Mouse (Mus musculus): ENCODE results near the gene Pih1d2. TPM values are rescaled to one million over a fixed set of nuclear protein-coding genes. Genes with fewer than 3 reads are reported as not detected.
"Not testable (repeated sequence)": the region's sequence is repeated elsewhere in the genome, so short reads cannot be mapped to it uniquely, and the experiment has no call there.

Gene Pih1d2
- total RNA-seq, 2 experiments from 2014 or later = 2.2 to 2.3 TPM

DNA sequence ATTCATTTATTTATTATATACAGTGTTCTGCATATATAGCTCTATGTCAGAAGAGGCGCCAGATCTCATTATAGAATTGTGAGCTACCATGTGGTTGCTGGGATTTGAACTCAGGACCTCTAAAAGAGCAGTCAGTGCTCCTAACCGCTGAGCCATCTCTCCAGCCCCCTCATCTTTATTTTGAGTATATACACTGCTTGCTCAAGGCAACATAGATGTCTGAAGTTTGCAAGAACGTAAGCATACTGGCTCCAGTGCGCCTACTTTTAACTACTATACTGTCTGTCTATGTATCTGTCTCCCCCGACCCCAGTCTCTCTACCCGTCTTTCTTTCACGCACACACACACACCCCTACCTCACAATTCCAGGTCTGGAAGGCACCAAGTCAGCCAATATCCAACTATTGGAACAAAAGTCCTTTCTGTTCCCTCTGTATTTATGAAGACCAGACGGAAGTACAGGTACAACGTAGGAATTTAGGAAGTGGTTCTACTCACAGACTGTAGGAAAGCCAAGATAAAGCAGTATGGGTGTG, 741 bp downstream of the Pih1d2 start:
- DNase-seq = no peak

DNA sequence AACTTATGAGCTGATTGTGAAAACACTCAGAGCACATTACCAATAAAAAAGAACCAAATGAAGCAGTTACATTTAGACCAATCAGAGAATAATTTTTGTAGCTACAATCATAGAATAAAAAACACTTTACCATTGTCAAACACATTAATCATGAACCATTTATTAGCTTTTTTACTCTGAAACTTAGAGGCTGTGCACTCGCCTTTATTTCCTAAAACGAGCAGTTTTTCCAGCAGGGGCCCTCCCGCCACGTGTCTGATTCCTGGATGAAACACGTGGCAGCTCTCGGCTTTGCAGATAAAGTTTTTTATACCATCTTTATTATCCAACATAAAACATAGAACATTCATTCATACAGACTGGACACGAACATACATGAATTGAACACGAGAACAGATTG, 13.8 kb downstream of the Pih1d2 start:
- DNase-seq = not testable (repeated sequence)

DNA sequence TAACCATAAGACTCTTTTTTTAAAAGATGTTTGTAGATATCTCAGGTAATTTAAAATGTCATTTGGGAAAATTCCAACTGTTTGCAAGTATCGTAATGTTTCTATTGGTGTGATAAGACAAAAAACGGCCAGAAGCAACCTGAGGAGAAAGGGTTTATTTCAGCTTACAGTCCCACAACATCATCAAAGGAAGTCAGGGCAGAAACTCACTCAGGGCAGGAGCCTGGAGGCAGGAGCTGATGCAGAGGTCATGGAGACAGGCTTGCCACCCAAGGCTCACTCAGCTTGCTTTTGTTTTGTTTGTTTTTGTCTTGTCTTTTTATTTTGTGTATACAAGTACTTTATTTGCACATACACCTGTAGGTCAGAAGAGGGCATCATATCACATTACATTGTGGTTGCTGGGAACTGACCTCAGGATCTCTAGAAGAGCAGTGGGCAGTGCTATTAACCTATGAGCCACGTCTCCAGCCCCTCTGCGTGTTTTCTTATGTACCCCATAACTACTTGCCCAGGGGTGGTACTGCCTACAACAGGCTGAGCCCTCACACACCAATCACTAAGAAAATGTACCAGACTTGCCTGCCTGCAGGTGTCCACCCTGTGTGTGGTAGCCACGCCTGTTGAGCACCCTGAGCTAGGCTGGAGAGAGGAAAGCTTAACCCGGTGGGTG, 15.0 kb downstream of the Pih1d2 start:
- no peak for DNase-seq

DNA sequence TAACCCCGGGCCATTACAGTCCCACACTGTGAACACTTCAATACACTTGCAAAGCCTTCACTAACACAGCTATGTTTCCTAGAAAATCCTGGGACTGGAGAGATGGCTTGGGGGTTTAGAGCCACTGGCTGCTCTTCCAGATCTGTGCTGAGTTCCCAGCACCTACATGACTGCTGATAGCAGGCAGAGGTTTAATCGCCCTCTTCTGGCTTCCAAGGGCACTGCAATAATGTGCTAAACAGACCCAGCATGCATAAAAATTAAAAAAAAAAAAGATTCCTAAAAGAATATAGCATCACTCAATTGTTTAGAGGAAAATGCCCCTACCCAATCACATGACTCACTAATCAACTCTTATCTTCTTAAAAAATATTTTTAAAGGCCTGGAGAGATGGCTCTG, 15.9 kb downstream of the Pih1d2 start:
- DNase-seq = no peak

DNA sequence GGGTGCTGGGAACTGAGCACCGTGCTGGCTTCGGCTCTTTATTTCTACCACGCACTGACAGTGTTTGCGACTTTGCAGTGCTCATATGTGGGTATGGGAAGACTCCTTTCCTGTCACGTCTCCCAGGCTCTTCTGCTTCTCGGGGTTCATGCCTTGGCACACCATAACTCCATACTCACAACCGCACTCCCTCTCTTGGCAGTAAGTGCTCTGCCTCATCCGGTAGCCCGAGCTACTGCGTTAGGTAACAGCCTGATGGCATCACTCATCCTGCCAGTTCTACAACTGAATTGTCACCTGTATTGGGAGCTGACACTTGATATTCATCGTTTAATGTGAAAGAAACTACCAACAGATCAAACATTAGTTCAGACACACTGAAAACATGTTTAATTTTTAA, 17.1 kb downstream of the Pih1d2 start:
- no peak for DNase-seq

DNA sequence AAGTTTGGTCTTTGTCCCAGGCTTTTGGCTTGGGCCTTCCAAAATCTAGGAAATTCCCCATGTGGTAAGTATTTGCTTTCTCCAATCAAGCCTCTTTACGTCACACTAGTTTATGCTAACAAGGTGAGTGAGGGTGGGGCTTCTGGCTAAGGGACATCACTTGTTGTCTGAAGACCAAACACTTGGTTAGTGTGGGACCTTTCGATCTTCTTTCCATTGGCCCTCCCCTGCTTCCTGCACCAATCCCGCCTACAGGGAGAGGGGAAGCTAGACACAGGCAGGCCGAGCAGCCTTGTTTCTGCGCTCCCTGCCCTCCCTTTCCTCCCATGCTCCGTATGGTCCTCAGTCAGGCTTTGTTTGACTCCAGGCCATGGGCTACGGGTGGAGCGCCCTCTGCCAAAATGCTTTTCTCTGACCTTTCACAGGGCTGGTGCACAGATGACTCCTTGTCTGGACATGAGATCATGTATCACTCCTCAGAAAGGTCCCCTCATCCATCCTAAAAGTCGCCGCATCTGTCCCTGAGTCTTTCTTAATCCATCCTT, 29.8 kb downstream of the Pih1d2 start:
- DNase-seq = no peak

DNA sequence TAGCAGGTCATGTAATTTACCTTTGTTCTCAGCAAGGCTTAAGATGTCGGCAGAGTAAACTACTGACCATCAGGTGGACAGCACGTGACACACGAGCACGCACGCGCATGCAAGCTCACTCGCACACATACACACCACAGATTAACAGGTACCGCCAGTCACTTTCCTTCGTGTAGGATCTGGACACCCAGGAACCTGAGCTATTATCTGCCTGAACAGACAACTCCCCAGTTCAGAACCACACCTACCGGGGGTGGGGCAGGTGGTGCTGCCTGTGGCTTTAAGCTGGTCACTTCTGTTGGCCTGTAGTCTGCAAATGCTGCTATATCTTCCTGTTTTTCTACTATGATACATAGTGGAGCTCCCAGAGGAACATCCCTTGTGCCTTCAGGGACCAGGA, 33.4 kb downstream of the Pih1d2 start:
- DNase-seq = no peak

DNA sequence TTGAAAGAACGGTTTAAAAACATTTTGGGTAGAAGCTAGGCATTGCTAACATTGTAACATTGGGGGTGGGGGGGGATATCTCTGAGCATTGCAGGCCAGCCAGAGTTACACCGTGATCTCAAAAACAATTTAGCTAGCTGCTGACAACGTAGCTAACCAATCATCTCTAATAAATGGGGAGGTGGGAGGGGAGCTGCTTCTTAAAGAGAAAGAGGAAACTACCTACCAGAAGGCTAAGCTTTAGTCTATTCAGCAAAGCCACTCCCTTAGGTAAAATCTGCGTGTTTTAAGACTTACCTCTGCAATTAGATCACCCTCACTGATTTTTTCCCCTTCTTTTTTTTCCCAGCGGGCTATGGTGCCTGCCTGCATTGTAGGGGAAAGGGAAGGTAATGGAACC, 41.3 kb downstream of the Pih1d2 start:
- DNase-seq = no peak

DNA sequence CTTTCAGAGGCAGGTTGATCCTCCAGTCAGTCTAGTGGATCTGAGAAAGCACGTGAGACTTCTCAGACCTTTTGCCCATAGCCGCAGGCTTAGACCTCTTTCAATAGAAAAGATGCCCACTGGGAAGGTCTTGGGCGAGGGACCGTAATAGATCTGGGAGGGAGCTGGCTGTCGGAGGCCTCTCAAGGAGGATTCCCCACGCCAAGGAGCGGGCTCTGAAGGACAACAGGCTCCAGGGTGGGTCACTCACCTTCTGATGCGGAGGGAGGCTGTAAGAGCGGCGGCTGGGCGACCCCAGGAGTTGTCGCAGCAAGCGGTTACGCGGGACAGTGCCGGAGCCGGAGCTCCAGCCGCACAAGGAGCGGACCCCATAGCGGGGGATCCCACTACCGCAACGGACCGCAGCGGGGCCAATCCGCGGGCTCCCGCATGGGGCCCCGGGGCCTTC, 41.8 kb downstream of the Pih1d2 start:
- DNase-seq = peak in 1 of 2 experiments; percentile 27

DNA sequence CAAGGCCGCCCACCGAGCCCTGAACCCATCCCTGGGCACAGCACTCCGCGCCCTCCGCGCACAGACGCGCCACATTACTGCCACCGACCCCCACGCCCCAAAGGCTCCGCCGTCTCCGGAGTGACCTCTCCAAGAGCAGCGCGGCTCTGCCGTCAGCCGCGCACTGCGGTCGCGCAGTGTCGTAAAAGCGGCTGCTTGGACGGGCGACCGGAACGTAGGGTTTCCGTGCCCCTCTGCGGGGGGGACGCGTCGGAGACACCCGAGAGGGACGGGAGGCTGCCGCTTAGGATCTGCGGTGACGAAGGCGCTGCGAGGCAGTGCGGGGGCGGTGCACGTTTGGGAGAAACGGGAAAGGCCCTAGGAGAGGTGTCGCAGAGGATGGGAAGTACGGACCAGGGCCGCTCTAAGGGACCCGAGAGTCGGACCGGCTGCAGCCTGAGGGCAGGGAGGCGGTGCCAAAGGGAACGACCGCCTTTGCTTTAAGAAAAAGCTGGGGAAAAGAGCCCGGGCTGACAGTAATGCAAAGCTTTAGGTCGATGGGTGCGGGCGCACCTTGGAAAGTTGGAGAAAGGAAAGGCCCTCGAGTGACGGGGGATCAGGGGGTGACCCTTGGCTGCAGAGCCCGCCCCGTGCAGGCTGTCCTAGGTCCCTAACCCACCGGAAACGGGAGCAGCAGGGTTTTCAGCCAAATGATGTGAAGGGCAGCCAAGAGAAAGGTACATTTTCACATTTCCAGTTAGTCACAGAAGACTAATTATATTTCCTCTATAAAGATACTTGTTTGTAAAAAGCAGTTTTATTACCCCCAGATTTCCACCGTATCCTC, 42.5 kb downstream of the Pih1d2 start, which contains the start of gene Dlat:
Gene Dlat, minus strand, starts transcription at position 389 of the 826 bp plus-strand sequence.
- DNase-seq = peak; percentile 91 to 93

DNA sequence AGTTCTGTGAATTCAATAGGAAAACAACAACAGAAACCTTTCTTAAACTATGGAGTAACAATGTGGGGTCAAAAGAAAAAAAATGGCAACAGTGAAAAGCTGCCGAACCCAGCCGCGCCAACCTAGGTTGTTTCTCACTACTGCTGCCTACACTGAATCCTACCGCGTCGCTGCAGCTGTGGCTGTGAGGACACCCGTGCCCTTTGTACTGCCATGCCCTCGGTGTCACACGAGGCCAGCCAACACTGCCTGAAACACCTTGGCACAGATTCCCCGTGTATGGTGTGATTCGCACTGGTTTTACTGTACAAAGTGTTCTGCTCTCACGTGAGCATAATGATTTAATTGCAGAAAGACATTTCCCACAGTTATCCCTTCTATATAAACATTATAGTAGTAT, 43.3 kb downstream of the Pih1d2 start:
- peak; percentile 48 to 63 for DNase-seq

DNA sequence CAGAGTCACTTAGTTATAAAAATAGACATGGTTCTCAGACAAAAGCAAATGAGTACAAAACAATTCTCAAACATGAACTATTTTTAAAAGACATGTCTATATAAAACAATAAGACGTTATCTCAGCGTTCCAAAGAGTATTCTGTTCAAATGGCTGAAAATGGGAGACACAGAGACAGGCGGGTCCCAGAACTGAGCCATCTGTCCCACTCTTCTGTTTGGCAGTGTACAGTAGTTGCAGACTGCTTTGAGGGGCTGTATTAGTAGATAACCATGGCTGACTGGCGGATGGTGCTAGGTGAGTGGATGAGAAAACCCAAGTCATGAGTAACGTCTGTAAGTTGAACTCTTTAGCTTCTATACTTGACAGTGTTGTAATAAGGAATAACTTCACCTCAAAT, 47.7 kb downstream of the Pih1d2 start:
- no peak for DNase-seq

DNA sequence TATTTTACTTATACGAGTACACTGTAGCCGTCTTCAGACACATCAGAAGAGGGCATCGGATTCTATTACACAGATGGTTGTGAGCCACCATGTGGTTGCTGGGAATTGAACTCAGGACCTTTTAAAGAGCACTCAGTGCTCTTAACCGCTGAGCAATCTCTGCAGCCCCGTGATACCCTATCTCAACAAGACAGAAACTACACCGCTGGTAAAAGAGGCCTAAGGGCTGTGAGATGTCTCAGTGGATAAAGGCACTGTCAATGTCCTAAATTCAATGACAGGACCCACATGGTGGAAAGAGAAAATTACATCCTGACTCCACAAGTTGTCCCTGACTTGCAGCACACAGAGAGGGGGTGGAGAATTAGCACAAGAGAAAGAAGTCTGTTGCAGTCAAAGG, 49.3 kb downstream of the Pih1d2 start:
- no peak for DNase-seq

DNA sequence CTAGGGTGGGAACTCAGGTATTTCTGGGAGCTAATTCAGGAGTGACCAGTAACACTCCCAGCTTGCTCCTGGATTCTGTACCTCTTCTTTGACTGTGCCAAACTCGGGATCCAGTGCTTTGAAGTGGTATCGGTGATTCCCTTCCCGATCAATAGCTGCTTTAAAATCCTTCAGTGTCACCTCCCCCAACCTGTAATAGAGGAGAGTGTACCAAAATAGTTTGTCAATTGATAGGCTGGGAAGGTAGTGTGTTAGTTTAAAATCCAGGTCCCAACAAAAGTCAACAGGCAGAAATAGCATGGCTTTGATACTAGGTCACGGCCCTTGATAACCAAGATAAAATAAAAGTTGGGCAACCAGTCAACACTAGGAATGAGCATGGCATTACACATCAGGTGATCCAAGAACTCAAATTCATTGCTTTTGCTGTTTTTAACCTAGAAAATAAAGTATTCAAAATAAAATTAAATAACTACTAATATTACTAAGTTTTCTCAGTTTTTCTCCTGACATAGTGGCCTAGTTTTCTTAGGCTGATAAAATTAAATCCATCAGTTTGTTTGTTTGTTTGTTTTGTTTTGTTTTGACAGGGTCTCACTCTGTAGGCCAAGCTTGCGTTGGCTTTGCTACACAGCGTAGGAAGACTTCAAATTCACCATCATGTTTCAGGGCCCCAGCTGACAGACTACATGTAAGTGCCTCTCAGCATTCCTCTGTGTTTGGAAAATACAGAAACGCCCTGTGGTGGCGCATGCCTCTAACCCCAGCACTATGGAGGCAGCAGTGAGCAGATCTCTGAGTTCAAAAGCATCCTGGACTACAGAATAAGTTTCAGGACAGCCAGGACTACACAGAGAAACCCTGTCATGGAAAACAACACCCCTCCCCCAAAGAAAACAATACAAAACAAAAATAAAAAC, 50.7 kb downstream of the Pih1d2 start:
- no peak for DNase-seq

DNA sequence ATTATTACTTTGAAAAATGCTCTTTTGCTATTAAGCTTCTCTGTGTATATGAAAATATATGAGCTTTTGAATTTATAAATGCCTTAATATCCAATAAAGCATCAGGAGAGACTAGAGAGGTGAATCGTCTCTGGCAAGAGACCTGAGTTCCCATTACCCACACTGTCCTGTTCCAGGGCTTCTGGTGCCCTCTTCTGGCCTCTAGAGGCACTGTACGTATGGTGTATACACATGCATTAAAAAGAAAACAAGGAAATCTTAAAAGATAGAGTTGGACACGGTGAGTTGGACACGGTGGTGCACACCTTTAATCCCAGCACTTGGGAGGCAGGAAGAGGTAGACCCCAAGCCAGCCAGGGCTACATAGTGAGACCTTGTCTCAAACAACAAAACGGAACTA, 53.6 kb downstream of the Pih1d2 start:
- peak; percentile 67 to 77 for DNase-seq

Other genes starting within 250 kb of the Pih1d2 start
- not detected for gene Plet1, start 122.8 kb upstream of the Pih1d2 start, total RNA-seq (2021)
- gene Pts, start 88.6 kb upstream of the Pih1d2 start, total RNA-seq (2021) = 10 to 100 TPM; 59.2 to 88.5 TPM
- 1 to 10 TPM; 4.3 to 5.5 TPM for gene Il18, start 62.5 kb upstream of the Pih1d2 start, total RNA-seq (2021)
- gene Bco2, start 62.1 kb upstream of the Pih1d2 start, total RNA-seq (2021) = 1 to 10 TPM; 2.7 to 5.7 TPM
- gene Tex12, start 56.0 kb upstream of the Pih1d2 start, total RNA-seq (2021) = not detected
- gene Sdhd, start 13.5 kb upstream of the Pih1d2 start, total RNA-seq (2021) = 100 to 1,000 TPM; 261 to 290 TPM
- 100 to 1,000 TPM; 196 to 200 TPM for gene Timm8b, start 13.4 kb upstream of the Pih1d2 start, total RNA-seq (2021)
- 10 to 100 TPM; 19.5 to 26.4 TPM for gene Nkapd1, start 143 bp downstream of the Pih1d2 start, total RNA-seq (2021)
- gene Dlat, start 42.5 kb downstream of the Pih1d2 start, total RNA-seq (2021) = 100 to 1,000 TPM; 161 to 169 TPM
- gene Dixdc1, start 122.2 kb downstream of the Pih1d2 start, total RNA-seq (2021) = 1 to 10 TPM; 5.6 to 6.2 TPM
- gene 2310030G06Rik, start 129.2 kb downstream of the Pih1d2 start, total RNA-seq (2021) = 1 to 10 TPM; 3.5 to 4.6 TPM
- gene Cryab, start 134.0 kb downstream of the Pih1d2 start, total RNA-seq (2021) = 10 to 100 TPM; 21.2 to 46.6 TPM
- 1 to 10 TPM; 1.5 to 2.2 TPM for gene Hspb2, start 135.0 kb downstream of the Pih1d2 start, total RNA-seq (2021)
- gene Fdxacb1, start 150.9 kb downstream of the Pih1d2 start, total RNA-seq (2021) = 1 to 10 TPM; 4.2 to 6.1 TPM
- 10 to 100 TPM; 24.2 to 27.7 TPM for gene Alg9, start 157.7 kb downstream of the Pih1d2 start, total RNA-seq (2021)
- gene 1110032A03Rik, start 158.2 kb downstream of the Pih1d2 start, total RNA-seq (2021) = 10 to 100 TPM; 34.9 to 44.5 TPM
- gene Ppp2r1b, start 228.0 kb downstream of the Pih1d2 start, total RNA-seq (2021) = 10 to 100 TPM; 35.4 to 35.7 TPM